Mouse (Mus musculus): ENCODE data around the gene Vmn1r116.
"Not testable (repeated sequence)": the region's sequence is repeated elsewhere in the genome, so short reads cannot be mapped to it uniquely, and the experiment has no call there.

- not testable (repeated sequence) for TF ChIP-seq CTCF, POLR2A (IDR thresholded peaks at IDR 0.05; ENCODE audit: extremely low read depth, insufficient read depth, low read length)
Observed at GRCm38 (mm10) chr7:20912247-20912646, 40.2 kb downstream of the Vmn1r116 start, which contains the start of gene Vmn1r118.

All from cortical plate, adult 2 months (tissue).